Mouse (Mus musculus) forebrain, embryonic 16.5 days (tissue): Measurements from ENCODE around the gene Rfesd. TPM values are rescaled to one million over a fixed set of nuclear protein-coding genes. Genes with fewer than 3 reads are reported as not detected.

ENCODE experiments used
- ATAC-seq: fragments of 200-750 bp; cut with Nextera tagmentation; 2 replicates; pipeline ENCODE4 v1.8.0; 2017; ENCODE audit warnings: mild to moderate bottlenecking, moderate library complexity
- H3K27ac ChIP-seq: fragments of 300-500 bp; sonication (generic); 2 replicates; pipeline ENCODE4 v1.5.1; 2014; ENCODE audit warnings: low read length, control low read depth
- H3K27me3 ChIP-seq: fragments of 300-500 bp; sonication (generic); replicated peaks from 2 replicates; pipeline ENCODE4 v1.6.1; 2014; ENCODE audit warnings: low read length; ENCODE audit not compliant: control insufficient read depth, insufficient read depth
- H3K36me3 ChIP-seq: fragments of 300-500 bp; sonication (generic); 2 replicates; pipeline ENCODE4 v1.6.1; 2014; ENCODE audit not compliant: control insufficient read depth, insufficient read depth
- H3K4me1 ChIP-seq: fragments of 300-500 bp; sonication (generic); replicated peaks from 2 replicates; pipeline ENCODE4 v1.6.1; 2014; ENCODE audit warnings: low read length; ENCODE audit not compliant: control insufficient read depth, insufficient read depth
- H3K4me2 ChIP-seq: fragments of 300-500 bp; sonication (generic); 2 replicates; pipeline ENCODE4 v1.6.1; 2014; ENCODE audit warnings: mild to moderate bottlenecking, low read length, control low read depth
- H3K4me3 ChIP-seq: fragments of 300-500 bp; sonication (generic); replicated peaks from 2 replicates; pipeline ENCODE4 v1.5.1; 2014; ENCODE audit warnings: mild to moderate bottlenecking, low read length, control low read depth
- H3K9ac ChIP-seq: fragments of 300-500 bp; sonication (generic); replicated peaks from 2 replicates; pipeline ENCODE4 v1.6.1; 2014; ENCODE audit warnings: low read depth, low read length, control low read depth
- H3K9me3 ChIP-seq: fragments of 300-500 bp; sonication (generic); 2 replicates; pipeline ENCODE4 v1.6.1; 2016; ENCODE audit warnings: low read length; ENCODE audit not compliant: control insufficient read depth
- WGBS: fragments of 180-500 bp; shearing (Covaris S2); extraction: QIAGEN DNeasy Blood & Tissue Kit; methylation state at CpG from one replicate; pipeline ENCODE4 v1.1.7; 2014; 5-methylcytosine and 5-hydroxymethylcytosine counted together
- polyA plus RNA-seq: library from polyadenylated mRNA; unstranded; fragments of >200 nt; fragmentation: Nextera tagmentation; extraction: Ambion mirVana; gene quantifications from 2 replicates; pipeline ENCODE4 v1.2.1, GENCODE M21; 2015

Gene Rfesd
- polyA plus RNA-seq, 1 experiment from 2014 or later: 16.7 TPM

GRCm38 (mm10) chr13:76055391-76056232, 37.1 kb upstream of the Rfesd start:
- Histone ChIP-seq H3K4me1 (peaks cover 14% of the 10 kb centered on the region), H3K36me3 (no peaks in the 10 kb centered on the region), H3K4me2 (peak overlapping the region; percentile 76), H3K9ac (peak overlapping the region; percentile 65), H3K27me3 (peaks cover 26% of the 10 kb centered on the region), H3K27ac (no peak overlapping the region), H3K4me3 (peak overlapping the region; percentile 49), H3K9me3 (no peaks in the 10 kb centered on the region)
- 1% methylated on average over 52 of the region's 59 CpGs for WGBS
- ATAC-seq: peak; percentile 72

GRCm38 (mm10) chr13:76044971-76045370, 26.5 kb upstream of the Rfesd start:
- no peak overlapping the region for H3K4me3 ChIP-seq
- no peak overlapping the region for H3K9ac ChIP-seq
- H3K4me1 ChIP-seq: no peaks in the 10 kb centered on the region
- H3K27me3 ChIP-seq: no peaks in the 10 kb centered on the region
- ATAC-seq: no peak
- H3K9me3 ChIP-seq: no peaks in the 10 kb centered on the region
- H3K27ac ChIP-seq: no peak overlapping the region
- no peak overlapping the region for H3K4me2 ChIP-seq
- no peaks in the 10 kb centered on the region for H3K36me3 ChIP-seq

- H3K9me3 ChIP-seq: no peaks in the 10 kb centered on the region
- ATAC-seq: no peak
- no peak overlapping the region for H3K4me2 ChIP-seq
- H3K4me1 ChIP-seq: no peaks in the 10 kb centered on the region
- H3K27me3 ChIP-seq: no peaks in the 10 kb centered on the region
- H3K9ac ChIP-seq: no peak overlapping the region
- 58% methylated on average over 1 of the region's 1 CpGs for WGBS
- no peaks in the 10 kb centered on the region for H3K36me3 ChIP-seq
- no peak overlapping the region for H3K27ac ChIP-seq
- H3K4me3 ChIP-seq: no peak overlapping the region
Observed at GRCm38 (mm10) chr13:76042455-76042854, 23.9 kb upstream of the Rfesd start.

- WGBS: 88% methylated on average over 3 of the region's 3 CpGs
Observed at GRCm38 (mm10) chr13:76024588-76024987, 6.1 kb upstream of the Rfesd start.

GRCm38 (mm10) chr13:76021782-76022181, 3.3 kb upstream of the Rfesd start:
- no peak overlapping the region for H3K27ac ChIP-seq
- no peaks in the 10 kb centered on the region for H3K9me3 ChIP-seq
- no peak overlapping the region for H3K4me2 ChIP-seq
- H3K4me3 ChIP-seq: no peak overlapping the region
- 92% methylated on average over 2 of the region's 2 CpGs for WGBS
- H3K4me1 ChIP-seq: peaks cover 5% of the 10 kb centered on the region
- no peak overlapping the region for H3K9ac ChIP-seq
- H3K27me3 ChIP-seq: no peaks in the 10 kb centered on the region
- no peak for ATAC-seq
- no peaks in the 10 kb centered on the region for H3K36me3 ChIP-seq

More at GRCm38 (mm10) chr13:76024588-76024987, 6.1 kb upstream of the Rfesd start:
- Histone ChIP-seq H3K9ac (no peak overlapping the region), H3K4me1 (no peaks in the 10 kb centered on the region), H3K9me3 (no peaks in the 10 kb centered on the region), H3K4me3 (no peak overlapping the region), H3K36me3 (no peaks in the 10 kb centered on the region), H3K27ac (no peak overlapping the region), H3K4me2 (no peak overlapping the region), H3K27me3 (no peaks in the 10 kb centered on the region)
- no peak for ATAC-seq

GRCm38 (mm10) chr13:76018844-76019400, 403 bp upstream of the Rfesd start:
- Histone ChIP-seq H3K4me1 (peaks cover 5% of the 10 kb centered on the region), H3K27me3 (no peaks in the 10 kb centered on the region), H3K9me3 (no peaks in the 10 kb centered on the region), H3K4me2 (peak overlapping the region; percentile 59), H3K36me3 (no peaks in the 10 kb centered on the region), H3K9ac (peak overlapping the region; percentile 22; the same call in 1 of the 2 replicates), H3K27ac (no peak overlapping the region), H3K4me3 (peak overlapping the region; percentile 54)
- peak; percentile 54 for ATAC-seq
- 43% methylated on average over 5 of the region's 5 CpGs for WGBS

GRCm38 (mm10) chr13:76017465-76017864, 1.1 kb downstream of the Rfesd start:
- 78% methylated on average over 4 of the region's 4 CpGs for WGBS

GRCm38 (mm10) chr13:76014511-76014910, 4.0 kb downstream of the Rfesd start:
- Histone ChIP-seq H3K4me3 (no peak overlapping the region), H3K36me3 (no peaks in the 10 kb centered on the region), H3K4me2 (no peak overlapping the region), H3K27ac (no peak overlapping the region), H3K9ac (no peak overlapping the region), H3K27me3 (no peaks in the 10 kb centered on the region), H3K4me1 (peaks cover 5% of the 10 kb centered on the region), H3K9me3 (no peaks in the 10 kb centered on the region)
- ATAC-seq: no peak
- WGBS: 84% methylated on average over 2 of the region's 2 CpGs

More at GRCm38 (mm10) chr13:76017465-76017864, 1.1 kb downstream of the Rfesd start:
- no peaks in the 10 kb centered on the region for H3K36me3 ChIP-seq
- peak overlapping the region; percentile 59 for H3K4me2 ChIP-seq
- H3K4me3 ChIP-seq: peak overlapping the region; percentile 54
- H3K9ac ChIP-seq: no peak overlapping the region
- peaks cover 5% of the 10 kb centered on the region for H3K4me1 ChIP-seq
- H3K9me3 ChIP-seq: no peaks in the 10 kb centered on the region
- ATAC-seq: no peak
- peak overlapping the region; percentile 91; the same call in 1 of the 2 replicates for H3K27ac ChIP-seq
- no peaks in the 10 kb centered on the region for H3K27me3 ChIP-seq

- no peak overlapping the region for H3K4me3 ChIP-seq
- 99% methylated on average over 3 of the region's 3 CpGs for WGBS
- ATAC-seq: no peak
- H3K27ac ChIP-seq: no peak overlapping the region
- peaks cover 2% of the 10 kb centered on the region; the same call in 1 of the 2 replicates for H3K36me3 ChIP-seq
- no peaks in the 10 kb centered on the region for H3K4me1 ChIP-seq
- H3K9ac ChIP-seq: no peak overlapping the region
- H3K27me3 ChIP-seq: no peaks in the 10 kb centered on the region
- no peaks in the 10 kb centered on the region for H3K9me3 ChIP-seq
- H3K4me2 ChIP-seq: no peak overlapping the region
Observed at GRCm38 (mm10) chr13:76003272-76003671, 15.2 kb downstream of the Rfesd start.
